Mouse (Mus musculus): ENCODE results near the gene Tmprss11a. TPM values are rescaled to one million over a fixed set of nuclear protein-coding genes. Genes with fewer than 3 reads are reported as not detected.

Gene Tmprss11a
- total RNA-seq (2014; fragmentation: Nextera tagmentation) (not detected in 2 replicates), total RNA-seq (2017) (not detected in 2 replicates)

- no peak for ATAC-seq (replicated peaks; ENCODE audit: low FRiP score, low TSS enrichment, poor library complexity, severe bottlenecking)
These were observed at the start of gene Tmprss11a for GRCm38 (mm10) chr5:86468890-86469289. Tmprss11a (minus strand) TSS chr5:86468990.

GRCm38 (mm10) chr5:86518500-86518899 is 49.7 kb upstream of the Tmprss11a start, which contains the start of gene Tmprss11g:
Tmprss11g (minus strand) TSS chr5:86518600.
- no peak for ATAC-seq (replicated peaks; ENCODE audit: low FRiP score, low TSS enrichment, poor library complexity, severe bottlenecking)

- ATAC-seq (replicated peaks; ENCODE audit: low FRiP score, low TSS enrichment, poor library complexity, severe bottlenecking): no peak
These were observed 42.7 kb upstream of the Tmprss11a start for GRCm38 (mm10) chr5:86511538-86511937.

GRCm38 (mm10) chr5:86493453-86493852 is 24.7 kb upstream of the Tmprss11a start:
- ATAC-seq (replicated peaks; ENCODE audit: low FRiP score, low TSS enrichment, poor library complexity, severe bottlenecking): no peak

GRCm38 (mm10) chr5:86482562-86482961 is 13.8 kb upstream of the Tmprss11a start:
- no peak for ATAC-seq (replicated peaks; ENCODE audit: low FRiP score, low TSS enrichment, poor library complexity, severe bottlenecking)

GRCm38 (mm10) chr5:86482031-86482430 is 13.2 kb upstream of the Tmprss11a start:
- no peak for ATAC-seq (replicated peaks; ENCODE audit: low FRiP score, low TSS enrichment, poor library complexity, severe bottlenecking)

- ATAC-seq (replicated peaks; ENCODE audit: low FRiP score, low TSS enrichment, poor library complexity, severe bottlenecking): no peak
These were observed 5.1 kb upstream of the Tmprss11a start for GRCm38 (mm10) chr5:86473859-86474258.

- no peak for ATAC-seq (replicated peaks; ENCODE audit: low FRiP score, low TSS enrichment, poor library complexity, severe bottlenecking)
These were observed 29.5 kb downstream of the Tmprss11a start for GRCm38 (mm10) chr5:86439306-86439705.

- no peak for ATAC-seq (replicated peaks; ENCODE audit: low FRiP score, low TSS enrichment, poor library complexity, severe bottlenecking)
These were observed 30.2 kb downstream of the Tmprss11a start for GRCm38 (mm10) chr5:86438548-86438947.

- peak; percentile 68; the same call in 1 of the 2 replicates for ATAC-seq (replicated peaks; ENCODE audit: low FRiP score, low TSS enrichment, poor library complexity, severe bottlenecking)
These were observed 36.1 kb downstream of the Tmprss11a start for GRCm38 (mm10) chr5:86432697-86433096.

GRCm38 (mm10) chr5:86431096-86431495 is 37.7 kb downstream of the Tmprss11a start:
- no peak for ATAC-seq (replicated peaks; ENCODE audit: low FRiP score, low TSS enrichment, poor library complexity, severe bottlenecking)

GRCm38 (mm10) chr5:86421323-86422028 is 47.3 kb downstream of the Tmprss11a start:
- no peak for ATAC-seq (replicated peaks; ENCODE audit: low FRiP score, low TSS enrichment, poor library complexity, severe bottlenecking)

GRCm38 (mm10) chr5:86419494-86419893 is 49.3 kb downstream of the Tmprss11a start:
- ATAC-seq (replicated peaks; ENCODE audit: low FRiP score, low TSS enrichment, poor library complexity, severe bottlenecking): no peak

GRCm38 (mm10) chr5:86414280-86414679 is 54.5 kb downstream of the Tmprss11a start:
- ATAC-seq (replicated peaks; ENCODE audit: low FRiP score, low TSS enrichment, poor library complexity, severe bottlenecking): no peak

- no peak for ATAC-seq (replicated peaks; ENCODE audit: low FRiP score, low TSS enrichment, poor library complexity, severe bottlenecking)
These were observed 58.0 kb downstream of the Tmprss11a start for GRCm38 (mm10) chr5:86410815-86411214.

- no peak for ATAC-seq (replicated peaks; ENCODE audit: low FRiP score, low TSS enrichment, poor library complexity, severe bottlenecking)
These were observed 60.8 kb downstream of the Tmprss11a start for GRCm38 (mm10) chr5:86407941-86408340.

- ATAC-seq (replicated peaks; ENCODE audit: low FRiP score, low TSS enrichment, poor library complexity, severe bottlenecking): no peak
These were observed 61.6 kb downstream of the Tmprss11a start for GRCm38 (mm10) chr5:86407191-86407590.

- no peak for ATAC-seq (replicated peaks; ENCODE audit: low FRiP score, low TSS enrichment, poor library complexity, severe bottlenecking)
These were observed 95.5 kb downstream of the Tmprss11a start, which contains the start of gene Tmprss11d for GRCm38 (mm10) chr5:86373320-86373719. Tmprss11d (minus strand) TSS chr5:86373420.
